Mouse (Mus musculus) bone marrow, adult 2 months (tissue): ENCODE results near the gene Tlx3. TPM values are rescaled to one million over a fixed set of nuclear protein-coding genes. Genes with fewer than 3 reads are reported as not detected.

Experiments
- H3K27ac ChIP-seq: fragments of 200-500 bp; 2 replicates; pipeline ENCODE4 v1.5.1; 2012; ENCODE audit warnings: low read depth, mild to moderate bottlenecking, control low read depth, inconsistent platforms, low read length; ENCODE audit not compliant: control insufficient read depth, poor library complexity, insufficient read depth
- H3K4me1 ChIP-seq: fragments of 200-500 bp; 2 replicates; pipeline ENCODE4 v1.6.1; 2011; ENCODE audit warnings: low read length; ENCODE audit not compliant: control insufficient read depth, insufficient read depth
- H3K4me3 ChIP-seq: fragments of 200-500 bp; replicated peaks from 2 replicates; pipeline ENCODE3; 2011; ENCODE audit warnings: mild to moderate bottlenecking, low read depth, low read length, control low read depth; ENCODE audit not compliant: control insufficient read depth
- CTCF ChIP-seq: fragments of 200-500 bp; IDR thresholded peaks from 2 replicates; pipeline ENCODE4 v1.5.1; 2011; ENCODE audit warnings: low read length, control low read depth; ENCODE audit not compliant: control insufficient read depth, insufficient read depth
- POLR2A ChIP-seq: fragments of 200-500 bp; IDR thresholded peaks from 2 replicates; pipeline ENCODE4 v1.6.1; 2011; ENCODE audit warnings: low read depth, mild to moderate bottlenecking, control low read depth, low read length, borderline replicate concordance; ENCODE audit not compliant: control insufficient read depth
- WGBS: fragments of 180-500 bp; shearing (Covaris S2); methylation state at CpG from one replicate; pipeline ENCODE4 v1.1.7; 2018; 5-methylcytosine and 5-hydroxymethylcytosine counted together
- polyA plus RNA-seq: library from polyadenylated mRNA; stranded (reverse); fragments of >200 nt; gene quantifications from 2 replicates; pipeline ENCODE4 v1.2.4, GENCODE M21; 2011; ENCODE audit warnings: low replicate concordance; ENCODE audit not compliant: missing spikeins, insufficient read depth, insufficient read length

Tlx3 gene
- polyA plus RNA-seq, 1 experiment, result not detected

GRCm38 (mm10) chr11:33198351-33199116 is 4.9 kb downstream of the Tlx3 start:
- no peaks in the 10 kb centered on the region for H3K4me1 ChIP-seq
- no peak overlapping the region for H3K4me3 ChIP-seq
- H3K27ac ChIP-seq, result no peak overlapping the region
- 30% methylated on average over 22 of the region's 22 CpGs for WGBS
- no peak for TF ChIP-seq POLR2A
- TF ChIP-seq CTCF, result no peak

GRCm38 (mm10) chr11:33197673-33198072 is 5.7 kb downstream of the Tlx3 start:
- no peaks in the 10 kb centered on the region for H3K4me1 ChIP-seq
- TF ChIP-seq CTCF (no peak), POLR2A (no peak)
- H3K4me3 ChIP-seq, result no peak overlapping the region
- WGBS, result 36% methylated on average over 15 of the region's 15 CpGs
- no peak overlapping the region for H3K27ac ChIP-seq

GRCm38 (mm10) chr11:33197133-33197514 is 6.3 kb downstream of the Tlx3 start:
- WGBS, result 34% methylated on average over 13 of the region's 13 CpGs
- Histone ChIP-seq H3K4me1 (no peaks in the 10 kb centered on the region), H3K27ac (no peak overlapping the region), H3K4me3 (no peak overlapping the region)
- TF ChIP-seq POLR2A (no peak), CTCF (no peak)

GRCm38 (mm10) chr11:33196447-33197132 is 6.8 kb downstream of the Tlx3 start:
- H3K4me1 ChIP-seq, result no peaks in the 10 kb centered on the region
- WGBS, result 13% methylated on average over 24 of the region's 24 CpGs
- H3K4me3 ChIP-seq, result no peak overlapping the region
- no peak overlapping the region for H3K27ac ChIP-seq
- TF ChIP-seq CTCF, result no peak
- TF ChIP-seq POLR2A, result no peak

- 14% methylated on average over 25 of the region's 25 CpGs for WGBS
- Histone ChIP-seq H3K4me1 (no peaks in the 10 kb centered on the region), H3K27ac (no peak overlapping the region), H3K4me3 (no peak overlapping the region)
- TF ChIP-seq POLR2A (no peak), CTCF (no peak)
Observed at GRCm38 (mm10) chr11:33195531-33196446, 7.6 kb downstream of the Tlx3 start.

- H3K4me3 ChIP-seq, result no peak overlapping the region
- 42% methylated on average over 7 of the region's 7 CpGs for WGBS
- no peaks in the 10 kb centered on the region for H3K4me1 ChIP-seq
- TF ChIP-seq CTCF (no peak), POLR2A (no peak)
- H3K27ac ChIP-seq, result no peak overlapping the region
Observed at GRCm38 (mm10) chr11:33195061-33195460, 8.3 kb downstream of the Tlx3 start.

GRCm38 (mm10) chr11:33193695-33194094 is 9.7 kb downstream of the Tlx3 start:
- TF ChIP-seq CTCF (no peak), POLR2A (no peak)
- WGBS, result 13% methylated on average over 12 of the region's 12 CpGs
- H3K27ac ChIP-seq, result no peak overlapping the region

GRCm38 (mm10) chr11:33181804-33182203 is 21.6 kb downstream of the Tlx3 start:
- Histone ChIP-seq H3K4me3 (no peak overlapping the region), H3K4me1 (no peaks in the 10 kb centered on the region), H3K27ac (no peak overlapping the region)
- 55% methylated on average over 3 of the region's 3 CpGs for WGBS
- no peak for TF ChIP-seq CTCF
- no peak for TF ChIP-seq POLR2A

More at GRCm38 (mm10) chr11:33193695-33194094, 9.7 kb downstream of the Tlx3 start:
- Histone ChIP-seq H3K4me1 (no peaks in the 10 kb centered on the region), H3K4me3 (no peak overlapping the region)
